Mouse (Mus musculus): ENCODE measurements around the gene Sntg2.

The Sntg2 gene

GRCm38 (mm10) chr12:30283741-30284140, 89.4 kb downstream of the Sntg2 start:
- in situ Hi-C loops (cut with MboI, MseI): no loop called here

- in situ Hi-C loops (cut with MboI, MseI): loop anchor here in 1 of 2 experiments (10.0 kb wide), 1 partner anchor 1678 kb away; no protein-coding TSS in a partner anchor
Measured at GRCm38 (mm10) chr12:30272242-30272985, 100.8 kb downstream of the Sntg2 start.

GRCm38 (mm10) chr12:30264206-30264605, 109.0 kb downstream of the Sntg2 start:
- in situ Hi-C loops (cut with MboI, MseI): no loop called here

DNA sequence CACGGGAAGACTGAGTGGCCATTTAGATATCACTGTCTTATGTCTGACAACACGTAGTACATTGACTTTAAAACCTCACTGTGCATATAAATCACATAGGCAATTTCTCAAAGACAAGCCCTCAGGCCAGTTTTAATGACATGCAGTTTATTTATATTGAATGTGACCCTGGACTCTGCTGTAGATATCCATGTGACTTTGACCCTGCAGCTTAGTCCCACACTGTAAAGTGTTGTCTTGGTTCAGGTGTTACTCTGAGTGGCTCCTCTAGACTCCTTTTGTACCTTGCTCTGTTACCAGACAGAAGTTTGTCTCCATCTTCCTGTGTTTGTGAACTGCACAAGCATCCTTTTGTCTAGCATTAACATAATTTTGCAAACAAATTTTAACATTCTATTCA, 112.0 kb downstream of the Sntg2 start:
- in situ Hi-C loops (cut with MboI, MseI): no loop called here

DNA sequence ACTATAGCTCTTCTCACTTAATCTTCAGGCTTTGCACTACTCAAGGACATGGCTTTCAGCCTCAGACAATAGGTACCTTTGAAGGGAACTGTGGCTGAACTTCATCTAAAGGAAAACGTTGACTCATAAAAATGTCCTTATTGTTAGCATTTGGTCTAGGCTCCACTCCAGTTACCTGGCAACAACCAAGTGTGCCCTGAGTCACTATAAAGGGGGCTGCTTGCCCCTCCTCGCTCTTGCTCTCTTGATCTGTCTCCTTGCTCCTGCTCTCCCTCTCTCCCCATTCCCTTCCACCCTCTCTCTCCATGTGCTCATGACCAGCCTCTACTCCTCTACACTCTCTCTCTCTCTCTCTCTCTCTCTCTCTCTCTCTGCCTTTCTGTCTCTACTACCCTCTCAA, 114.5 kb downstream of the Sntg2 start:
- in situ Hi-C loops (cut with MboI, MseI): no loop called here

- in situ Hi-C loops (cut with MboI, MseI): no loop called here
Measured at GRCm38 (mm10) chr12:30257664-30258063, 115.5 kb downstream of the Sntg2 start.

- in situ Hi-C loops (cut with MboI, MseI): no loop called here
Measured at GRCm38 (mm10) chr12:30256207-30256606, 117.0 kb downstream of the Sntg2 start.

DNA sequence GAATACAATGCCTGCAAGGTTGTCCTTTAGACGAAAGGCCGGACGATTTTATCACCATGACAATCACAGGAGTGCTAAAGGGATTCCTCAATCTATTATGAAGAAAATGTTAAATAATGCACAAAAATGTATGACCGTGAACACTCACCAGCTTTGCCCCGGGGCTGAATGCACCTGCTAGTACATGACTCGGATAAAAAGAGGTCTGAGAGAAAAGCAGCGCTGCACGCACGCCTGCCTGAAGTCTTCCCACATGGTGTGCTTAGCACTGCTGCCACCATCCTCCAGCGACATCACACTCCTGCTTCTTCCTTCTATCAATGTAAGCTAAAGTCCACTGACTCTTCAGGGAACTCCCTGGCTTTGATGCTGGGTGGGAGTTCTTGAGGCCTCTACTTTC, 118.6 kb downstream of the Sntg2 start:
- in situ Hi-C loops (cut with MboI, MseI): no loop called here

GRCm38 (mm10) chr12:30252381-30252780, 120.8 kb downstream of the Sntg2 start:
- in situ Hi-C loops (cut with MboI, MseI): no loop called here

GRCm38 (mm10) chr12:30251283-30251829, 121.8 kb downstream of the Sntg2 start:
- in situ Hi-C loops (cut with MboI, MseI): no loop called here

GRCm38 (mm10) chr12:30249068-30249467, 124.1 kb downstream of the Sntg2 start:
- in situ Hi-C loops (cut with MboI, MseI): no loop called here

GRCm38 (mm10) chr12:30246286-30246945, 126.8 kb downstream of the Sntg2 start:
- in situ Hi-C loops (cut with MboI, MseI): no loop called here

DNA sequence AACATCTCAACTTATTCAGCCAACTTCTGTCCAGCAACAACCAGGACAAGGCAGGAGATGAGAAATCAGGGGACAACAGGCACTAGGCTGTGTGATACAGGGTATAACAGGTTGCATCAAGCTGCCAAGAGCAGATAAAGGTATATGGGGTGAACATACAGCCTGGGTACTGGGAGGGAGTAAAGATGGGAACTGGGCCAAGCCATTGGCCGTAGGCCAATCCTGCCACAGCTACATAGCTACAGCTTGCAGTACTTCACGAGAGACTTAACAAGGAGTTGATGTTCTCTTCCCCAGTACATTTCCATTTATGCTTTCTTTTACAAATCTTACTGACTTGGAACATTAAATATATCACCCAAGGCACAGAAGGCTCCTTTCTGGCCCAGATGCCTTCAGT, 129.0 kb downstream of the Sntg2 start:
- in situ Hi-C loops (cut with MboI, MseI): no loop called here

DNA sequence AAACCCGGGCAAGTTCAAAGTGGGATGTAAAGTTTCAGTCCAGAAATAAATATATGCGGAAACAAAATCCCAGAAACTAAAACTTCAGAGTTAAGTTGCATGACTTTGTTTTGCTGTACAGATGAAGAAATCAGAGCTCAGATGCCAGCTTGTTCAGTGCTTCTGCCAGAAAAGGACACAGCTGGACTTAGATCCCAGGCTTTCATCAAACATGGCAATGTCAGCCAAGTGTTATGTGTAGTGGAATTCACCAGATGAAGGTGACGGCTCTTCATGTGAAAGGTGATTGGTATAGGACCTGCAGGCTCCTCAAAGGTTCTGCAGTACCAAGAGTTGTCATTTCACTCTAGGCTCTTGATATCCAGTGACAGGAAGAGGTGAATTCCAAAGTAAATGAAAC, 132.3 kb downstream of the Sntg2 start:
- in situ Hi-C loops (cut with MboI, MseI): no loop called here

DNA sequence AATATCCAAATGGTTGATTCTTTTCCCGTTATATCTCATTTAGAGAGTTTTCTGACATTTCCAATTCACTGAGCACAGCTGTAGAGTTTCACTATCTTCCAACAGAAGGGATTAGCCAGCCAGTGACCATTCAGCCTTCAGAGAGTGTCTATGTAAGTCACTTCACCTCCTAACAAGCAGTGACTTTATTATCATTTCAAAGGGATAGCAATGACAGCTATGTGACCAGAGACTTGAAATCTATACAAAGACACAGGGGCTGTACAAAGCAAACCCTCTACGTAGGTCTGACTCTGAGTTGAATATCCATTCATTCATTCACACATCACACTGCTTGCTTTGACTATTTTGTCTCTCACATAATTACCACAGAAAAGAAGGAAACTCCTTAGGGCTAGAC, 138.2 kb downstream of the Sntg2 start:
- in situ Hi-C loops (cut with MboI, MseI): no loop called here

GRCm38 (mm10) chr12:30228004-30228403, 145.2 kb downstream of the Sntg2 start:
- in situ Hi-C loops (cut with MboI, MseI): no loop called here

DNA sequence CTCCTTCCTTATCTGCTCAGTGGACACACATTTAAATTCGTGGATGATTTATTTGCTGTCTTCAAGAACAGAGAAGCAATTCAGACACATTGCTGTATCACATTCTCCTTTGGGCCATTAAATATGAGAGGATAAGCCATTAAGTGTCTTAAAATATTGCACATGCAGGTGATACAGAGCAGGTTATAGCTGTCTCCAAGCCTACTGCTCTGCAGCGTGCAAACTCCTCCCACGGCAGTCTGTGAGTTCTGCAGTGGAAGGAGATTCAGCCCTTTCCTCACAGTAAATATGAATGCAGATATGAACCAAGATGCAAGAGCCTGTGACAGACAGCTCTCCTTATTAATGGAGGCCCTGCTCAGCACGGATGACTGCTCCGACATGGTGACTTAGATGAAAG, 146.9 kb downstream of the Sntg2 start:
- in situ Hi-C loops (cut with MboI, MseI): no loop called here

GRCm38 (mm10) chr12:30216762-30217441, 156.3 kb downstream of the Sntg2 start:
- in situ Hi-C loops (cut with MboI, MseI): no loop called here

GRCm38 (mm10) chr12:30214761-30215160, 158.4 kb downstream of the Sntg2 start:
- in situ Hi-C loops (cut with MboI, MseI): no loop called here

GRCm38 (mm10) chr12:30210388-30210787, 162.8 kb downstream of the Sntg2 start:
- in situ Hi-C loops (cut with MboI, MseI): no loop called here

DNA sequence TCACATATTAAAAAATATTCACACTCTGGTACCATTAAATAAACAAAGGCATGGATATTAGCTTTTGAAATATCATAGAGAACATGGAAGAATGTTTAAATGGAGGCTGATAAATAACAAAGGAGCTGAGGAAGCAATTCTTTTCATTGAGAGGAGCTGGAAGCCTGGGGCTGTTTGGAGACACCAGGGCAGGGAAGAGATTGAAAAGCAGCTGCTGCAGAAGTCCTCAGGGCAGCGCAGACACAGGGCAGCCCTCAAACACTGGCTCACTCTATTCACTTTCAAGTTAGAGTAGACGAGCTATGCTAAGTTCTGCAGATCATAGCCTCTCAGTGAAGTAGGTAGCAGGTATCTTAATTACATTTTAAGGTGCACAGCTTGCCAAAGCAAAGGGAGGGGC, 164.6 kb downstream of the Sntg2 start:
- in situ Hi-C loops (cut with MboI, MseI): no loop called here

- in situ Hi-C loops (cut with MboI, MseI): no loop called here
Measured at GRCm38 (mm10) chr12:30208087-30208486, 165.1 kb downstream of the Sntg2 start.

All from T-helper 17 cell (primary cell).